Mouse (Mus musculus): ENCODE results near the gene Alk. TPM values are rescaled to one million over a fixed set of nuclear protein-coding genes. Genes with fewer than 3 reads are reported as not detected.

The Alk gene
- total RNA-seq, 2 experiments from 2014 or later = not detected

DNA sequence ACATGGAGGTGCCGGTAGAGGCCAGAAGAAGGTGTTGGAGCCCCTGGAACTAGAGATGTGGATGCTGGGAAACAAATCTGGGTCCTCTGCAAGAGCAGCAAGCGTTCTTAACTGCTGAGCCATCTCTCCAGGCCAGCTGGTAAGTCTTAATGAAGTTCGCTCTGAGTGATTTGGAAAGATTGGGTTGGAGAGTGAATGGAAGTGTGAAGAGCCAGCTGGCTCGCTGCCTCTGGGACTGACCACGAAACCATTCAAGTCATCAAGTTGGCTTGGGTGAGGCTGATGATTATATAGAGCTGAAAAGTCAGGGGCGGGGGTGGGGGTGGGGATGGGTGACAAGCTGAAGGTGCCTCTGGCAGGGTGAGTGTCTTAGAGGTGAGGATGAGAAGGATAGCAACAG, 599.1 kb downstream of the Alk start:
- no peak overlapping the region for H3K27ac ChIP-seq
- H3K4me3 ChIP-seq = no peak overlapping the region
- TF ChIP-seq CTCF (IDR thresholded peaks at IDR 0.05) = no peak
- intact Hi-C loops (cut with DNase I) = no loop called here
- DNase-seq = peak; percentile 56

GRCm38 (mm10) chr17:71999527-72000482, 604.6 kb downstream of the Alk start:
- no peak overlapping the region for H3K27ac ChIP-seq
- no peak for DNase-seq
- intact Hi-C loops (cut with DNase I) = no loop called here
- no peak overlapping the region for H3K4me3 ChIP-seq
- no peak for TF ChIP-seq CTCF (IDR thresholded peaks at IDR 0.05)

GRCm38 (mm10) chr17:71997680-71998079, 606.7 kb downstream of the Alk start:
- Histone ChIP-seq H3K27ac (no peak overlapping the region), H3K4me3 (no peak overlapping the region)
- no peak for DNase-seq
- no peak for TF ChIP-seq CTCF (IDR thresholded peaks at IDR 0.05)
- intact Hi-C loops (cut with DNase I) = no loop called here

GRCm38 (mm10) chr17:71995539-71995938, 608.9 kb downstream of the Alk start:
- DNase-seq = no peak
- H3K27ac ChIP-seq = no peak overlapping the region
- no peak for TF ChIP-seq CTCF (IDR thresholded peaks at IDR 0.05)
- H3K4me3 ChIP-seq = no peak overlapping the region
- intact Hi-C loops (cut with DNase I) = no loop called here

DNA sequence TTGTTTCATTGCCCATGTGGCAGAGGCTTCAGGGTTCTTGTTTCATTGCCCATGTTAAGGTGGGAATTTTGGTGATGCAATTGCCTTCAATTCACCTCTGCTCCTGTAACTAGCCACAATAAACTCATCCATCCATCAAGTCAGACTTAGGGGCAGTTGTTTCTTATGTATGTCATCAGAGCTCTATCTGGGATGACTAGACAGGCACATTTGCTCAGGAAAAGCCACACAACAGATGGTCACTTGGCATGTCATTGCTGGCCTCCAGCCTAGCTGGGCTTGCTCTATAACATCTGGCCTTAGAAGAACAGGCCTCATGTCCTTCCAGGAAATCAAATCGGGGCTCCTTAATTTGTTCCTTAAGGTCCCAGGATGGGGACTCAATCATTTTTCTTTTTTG, 610.3 kb downstream of the Alk start:
- DNase-seq = peak; percentile 50
- intact Hi-C loops (cut with DNase I) = no loop called here
- TF ChIP-seq CTCF (IDR thresholded peaks at IDR 0.05) = no peak
- H3K27ac ChIP-seq = no peak overlapping the region
- H3K4me3 ChIP-seq = no peak overlapping the region

- intact Hi-C loops (cut with DNase I) = no loop called here
- TF ChIP-seq CTCF (IDR thresholded peaks at IDR 0.05) = no peak
- Histone ChIP-seq H3K27ac (no peak overlapping the region), H3K4me3 (no peak overlapping the region)
- no peak for DNase-seq
These were observed 611.4 kb downstream of the Alk start for GRCm38 (mm10) chr17:71993011-71993410.

DNA sequence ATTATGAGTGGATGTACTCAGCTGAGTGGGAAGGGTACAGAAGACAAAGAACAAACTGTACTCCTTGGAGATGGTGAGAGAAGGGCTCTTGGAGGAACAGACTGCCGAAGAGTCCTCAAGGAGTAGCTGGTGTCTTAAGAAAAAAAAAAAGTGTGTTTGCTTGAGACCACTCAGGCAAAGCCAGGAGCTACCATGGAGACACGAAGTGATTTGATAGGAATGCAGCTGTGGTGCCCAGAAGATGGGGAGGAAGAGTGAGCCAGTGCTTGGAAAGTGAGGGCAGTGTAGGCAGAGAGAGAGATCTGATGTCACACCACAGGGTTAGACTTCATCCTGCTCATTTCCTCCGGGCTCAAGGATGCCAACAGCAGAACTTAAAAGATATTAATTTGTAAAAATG, 613.2 kb downstream of the Alk start:
- H3K4me3 ChIP-seq = no peak overlapping the region
- TF ChIP-seq CTCF (IDR thresholded peaks at IDR 0.05) = no peak
- intact Hi-C loops (cut with DNase I) = no loop called here
- no peak for DNase-seq
- no peak overlapping the region for H3K27ac ChIP-seq

DNA sequence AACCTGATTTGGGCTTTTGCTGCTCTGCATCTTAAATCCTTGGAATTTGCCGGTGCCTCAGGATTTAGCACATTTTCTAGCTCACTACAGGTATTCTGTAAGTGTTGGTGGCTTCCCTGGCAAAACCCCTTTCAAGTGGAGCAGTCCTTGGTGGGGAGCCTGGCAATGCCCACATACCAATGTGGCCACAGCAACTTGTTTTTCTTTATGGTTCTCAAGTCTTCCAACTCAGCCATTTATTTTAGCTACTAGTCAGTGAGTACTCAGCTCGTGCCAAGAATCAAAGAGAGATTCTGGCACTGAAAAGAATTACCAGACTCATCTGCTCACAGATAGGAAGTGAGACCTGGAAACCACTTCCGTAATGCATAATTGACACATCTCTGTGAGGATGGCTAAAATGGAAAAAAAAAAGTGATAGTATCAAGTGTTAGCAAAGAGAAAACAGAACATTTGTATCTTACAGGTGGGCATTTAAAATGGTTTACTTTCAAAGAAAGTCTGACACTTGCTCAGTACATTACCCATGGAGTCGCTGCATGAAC, 614.2 kb downstream of the Alk start:
- no peak for TF ChIP-seq CTCF (IDR thresholded peaks at IDR 0.05)
- DNase-seq = no peak

DNA sequence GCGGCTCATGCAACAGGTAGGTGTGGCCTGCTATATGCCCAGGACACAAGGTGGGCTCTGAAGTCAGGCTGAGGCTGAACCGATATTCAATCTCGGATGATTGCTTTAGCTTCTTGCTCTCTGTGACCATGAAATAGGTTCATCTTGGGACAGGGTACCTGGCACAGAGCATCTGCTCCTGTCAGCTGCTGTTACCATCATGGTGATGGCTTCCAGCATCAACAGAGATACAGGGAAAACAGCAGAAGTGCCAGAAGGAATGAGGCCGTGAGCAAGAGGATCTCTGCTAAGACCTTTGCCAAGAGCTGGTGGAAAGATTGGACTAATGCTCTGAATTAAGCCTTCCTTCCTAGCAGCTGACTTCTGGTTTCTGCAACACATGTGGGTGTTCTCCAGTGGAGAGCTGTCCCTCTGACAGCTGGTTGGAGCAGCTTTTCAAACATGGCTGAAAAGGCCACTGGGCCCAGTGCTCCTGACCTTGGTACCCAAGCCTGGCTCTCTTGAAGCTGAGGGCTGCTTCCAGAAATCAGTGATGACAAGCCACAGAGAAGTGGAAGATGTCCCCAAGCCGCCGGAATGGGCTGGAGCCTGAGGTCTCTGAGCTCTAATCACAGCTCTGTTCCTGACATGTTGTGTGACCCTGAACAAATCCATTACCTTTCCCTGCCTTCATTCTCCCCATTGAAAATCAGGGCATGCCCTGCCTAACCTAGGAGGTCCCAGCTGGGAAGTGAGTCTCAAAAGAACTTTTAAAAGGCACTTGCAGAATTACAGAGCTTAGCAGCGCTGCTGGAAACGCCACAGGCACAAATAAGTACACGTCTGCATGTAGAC, 615.5 kb downstream of the Alk start:
- Histone ChIP-seq H3K4me3 (no peak overlapping the region), H3K27ac (no peak overlapping the region)
- no peak for TF ChIP-seq CTCF (IDR thresholded peaks at IDR 0.05)
- intact Hi-C loops (cut with DNase I) = no loop called here
- DNase-seq = peak; percentile 22

More for the DNA sequence above, 614.2 kb downstream of the Alk start:
- Histone ChIP-seq H3K27ac (no peak overlapping the region), H3K4me3 (no peak overlapping the region)
- intact Hi-C loops (cut with DNase I) = no loop called here

DNA sequence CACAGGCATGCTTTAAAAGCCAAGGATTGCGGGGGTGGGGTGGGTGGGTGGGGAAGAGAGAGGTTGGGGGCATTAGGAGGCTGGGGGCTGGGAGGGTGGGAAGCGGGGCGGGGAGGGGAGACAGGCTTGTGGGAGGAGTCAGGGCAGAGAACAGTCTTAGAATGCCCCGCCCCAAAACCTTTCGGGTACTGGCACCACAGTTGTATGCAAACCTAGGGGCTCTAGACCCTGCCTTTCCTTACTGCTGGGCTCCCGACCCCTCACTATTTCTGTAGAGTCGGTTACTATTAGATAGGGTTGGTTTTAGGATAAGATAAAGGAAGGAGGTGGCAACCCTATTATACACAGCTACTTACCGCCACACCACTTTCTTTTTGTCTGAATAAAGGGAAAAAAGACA, 617.4 kb downstream of the Alk start:
- DNase-seq = no peak
- H3K27ac ChIP-seq = no peak overlapping the region
- no peak for TF ChIP-seq CTCF (IDR thresholded peaks at IDR 0.05)
- H3K4me3 ChIP-seq = no peak overlapping the region
- intact Hi-C loops (cut with DNase I) = no loop called here

DNA sequence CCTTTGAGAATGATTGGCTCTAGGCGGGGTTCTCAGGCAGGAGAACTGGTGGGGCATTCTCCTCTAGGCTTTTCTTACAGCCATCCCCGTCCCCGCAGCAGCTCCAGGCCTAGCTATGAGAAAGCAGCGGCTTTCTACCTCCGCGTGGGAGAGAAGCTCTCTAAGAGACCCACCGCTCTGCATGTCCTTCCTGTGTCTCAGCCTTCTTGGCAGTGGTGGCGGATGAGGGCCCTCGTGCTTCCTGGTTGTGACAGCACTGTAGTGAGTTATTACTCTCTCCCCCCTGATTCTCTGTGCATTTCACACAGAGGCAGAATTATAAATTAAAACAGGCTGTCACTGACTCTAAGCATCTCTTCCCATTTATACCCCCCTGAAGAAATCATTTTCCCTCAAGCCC, 618.0 kb downstream of the Alk start:
- no peak overlapping the region for H3K27ac ChIP-seq
- DNase-seq = no peak
- intact Hi-C loops (cut with DNase I) = no loop called here
- H3K4me3 ChIP-seq = no peak overlapping the region
- TF ChIP-seq CTCF (IDR thresholded peaks at IDR 0.05) = no peak

DNA sequence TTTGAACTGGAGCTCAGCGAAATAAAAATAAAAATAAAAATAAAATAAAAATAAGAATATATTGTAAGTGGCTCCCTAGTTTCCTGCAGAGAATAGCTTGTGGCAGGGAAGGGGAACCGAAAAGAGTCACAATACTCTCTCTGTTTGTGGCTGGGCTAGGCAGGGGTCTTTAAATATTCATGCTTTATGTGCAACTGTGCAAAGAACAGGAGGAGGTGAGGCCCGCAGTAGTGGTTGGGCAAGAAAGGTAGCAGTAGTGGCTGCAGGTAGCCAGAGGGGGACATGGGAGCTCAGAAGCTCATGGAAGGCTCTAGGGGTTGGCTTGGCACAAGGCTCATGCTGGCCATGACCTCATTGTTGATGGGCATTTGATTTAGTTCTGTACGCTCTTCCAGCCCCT, 623.2 kb downstream of the Alk start:
- no peak overlapping the region for H3K4me3 ChIP-seq
- intact Hi-C loops (cut with DNase I) = no loop called here
- no peak overlapping the region for H3K27ac ChIP-seq
- no peak for TF ChIP-seq CTCF (IDR thresholded peaks at IDR 0.05)
- DNase-seq = no peak

Data from gastrocnemius, adult 2 months (tissue).